Mouse (Mus musculus): ENCODE measurements around the gene Plppr4. TPM values are rescaled to one million over a fixed set of nuclear protein-coding genes. Genes with fewer than 3 reads are reported as not detected.

The Plppr4 gene
- total RNA-seq (2012; rRNA removed) (not detected in 2 replicates), total RNA-seq (2014; rRNA removed) (not detected in 2 replicates), polyA plus RNA-seq (2012; ENCODE audit: insufficient read length, low read depth) (not detected in 2 replicates)

DNA sequence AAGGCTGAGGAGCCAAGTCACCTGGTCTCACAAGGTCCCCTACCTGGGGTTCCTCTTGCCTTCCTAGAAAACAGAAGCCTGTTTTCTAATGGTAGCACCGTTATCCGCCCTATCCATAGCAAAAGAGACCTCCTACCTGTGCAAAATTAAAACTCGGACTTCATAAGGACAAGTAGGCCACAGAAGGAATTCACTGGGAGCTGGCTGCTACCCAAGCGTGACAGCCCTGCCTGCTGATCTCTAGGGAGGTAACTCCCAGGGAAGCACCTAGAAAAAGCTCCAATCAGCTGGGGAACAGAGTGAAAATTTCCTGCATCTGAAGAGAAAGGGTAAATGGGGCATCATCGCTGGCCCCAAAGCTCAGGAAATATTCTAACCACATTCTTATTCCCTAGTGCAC is at the start of gene Plppr4:
Gene Plppr4 (minus strand): TSS at position 349 of the 400 bp plus-strand sequence.
- dilution Hi-C loops (cut with MboI; ENCODE audit: extremely low pct_ligation_motif_present, extremely low pct_unique_long_range_greater_than_20kb, low sequenced_read_pairs) (no loop called here), in situ Hi-C loops (cut with MboI; ENCODE audit: low pct_ligation_motif_present, low pct_unique_long_range_greater_than_20kb, low sequenced_read_pairs) (no loop called here)
- Histone ChIP-seq H3K4me2 (ENCODE audit: insufficient read depth, low read depth, poor library complexity, severe bottlenecking) (no peak within 1 kb of the TSS), H3K27me3 (replicated peaks) (no peaks in the 10 kb centered on the region), H3K9ac (ENCODE audit: insufficient read depth, low read depth) (no peak within 1 kb of the TSS), H3K36me3 (replicated peaks in 1 of 2; ENCODE audit: control insufficient read depth in 1 of 2, insufficient read depth in 1 of 2, low read length in 1 of 2) (no peaks in the 10 kb centered on the region), H3K27ac (ENCODE audit: insufficient read depth, low read depth) (no peak within 1 kb of the TSS), H3K4me3 (replicated peaks in 1 of 3; ENCODE audit: low read depth in 2 of 3, low read length in 2 of 3, poor library complexity in 1 of 3) (no peak within 1 kb of the TSS), H3K4me1 (ENCODE audit: control insufficient read depth in 1 of 2, insufficient read depth in 2 of 2) (peaks cover 2 to 20% of the 10 kb centered on the region in 2 experiments; a peak in 2 of 4 replicates), H3K79me2 (replicated peaks; ENCODE audit: control insufficient read depth, extremely low read depth, insufficient read depth, poor library complexity, severe bottlenecking) (no peaks in the 10 kb centered on the region), H3K9me3 (replicated peaks; ENCODE audit: low read length) (no peaks in the 10 kb centered on the region)
- no peak for TF ChIP-seq TBP (conservative IDR thresholded peaks at IDR 0.05; ENCODE audit: low read depth, low read length)
- TF ChIP-seq E2F4 (IDR thresholded peaks at IDR 0.05; ENCODE audit: insufficient replicate concordance, low read depth, low read length): no peak
- TF ChIP-seq JUN (IDR thresholded peaks at IDR 0.05; ENCODE audit: insufficient read depth, low read depth, low read length): no peak
- no peak for TF ChIP-seq HCFC1 (IDR thresholded peaks at IDR 0.05; ENCODE audit: low read depth, low read length)
- no peak for TF ChIP-seq CHD1 (IDR thresholded peaks at IDR 0.05; ENCODE audit: low read depth, low read length)
- no peak for TF ChIP-seq SMC3 (IDR thresholded peaks at IDR 0.05; ENCODE audit: low read depth, low read length)
- no peak for DNase-seq (ENCODE audit: extremely low read depth)

GRCm38 (mm10) chr3:117405821-117406220 is 45.1 kb upstream of the Plppr4 start:
- Histone ChIP-seq H3K4me1 (ENCODE audit: control insufficient read depth in 1 of 2, insufficient read depth in 2 of 2) (no peaks in the 10 kb centered on the region), H3K9me3 (replicated peaks; ENCODE audit: low read length) (no peaks in the 10 kb centered on the region), H3K9ac (ENCODE audit: insufficient read depth, low read depth) (no peak overlapping the region), H3K4me3 (replicated peaks in 1 of 3; ENCODE audit: low read depth in 2 of 3, low read length in 2 of 3, poor library complexity in 1 of 3) (no peak overlapping the region), H3K27me3 (replicated peaks) (no peaks in the 10 kb centered on the region), H3K79me2 (replicated peaks; ENCODE audit: control insufficient read depth, extremely low read depth, insufficient read depth, poor library complexity, severe bottlenecking) (no peaks in the 10 kb centered on the region), H3K27ac (ENCODE audit: insufficient read depth, low read depth) (no peak overlapping the region), H3K36me3 (replicated peaks in 1 of 2; ENCODE audit: control insufficient read depth in 1 of 2, insufficient read depth in 1 of 2, low read length in 1 of 2) (no peaks in the 10 kb centered on the region), H3K4me2 (ENCODE audit: insufficient read depth, low read depth, poor library complexity, severe bottlenecking) (no peak overlapping the region)
- dilution Hi-C loops (cut with MboI; ENCODE audit: extremely low pct_ligation_motif_present, extremely low pct_unique_long_range_greater_than_20kb, low sequenced_read_pairs): no loop called here
- no peak for DNase-seq (ENCODE audit: extremely low read depth)
- in situ Hi-C loops (cut with MboI; ENCODE audit: low pct_ligation_motif_present, low pct_unique_long_range_greater_than_20kb, low sequenced_read_pairs): no loop called here
- no peak for TF ChIP-seq PAX5 (IDR thresholded peaks at IDR 0.05; ENCODE audit: low read length)
- TF ChIP-seq MAFK (IDR thresholded peaks at IDR 0.05; ENCODE audit: insufficient replicate concordance, low read length): no peak
- no peak for TF ChIP-seq CTCF (conservative IDR thresholded peaks at IDR 0.05 in 1 of 2, IDR thresholded peaks at IDR 0.05 in 1 of 2; ENCODE audit: low read depth in 2 of 2, low read length in 2 of 2)
- TF ChIP-seq ZMIZ1 (IDR thresholded peaks at IDR 0.05; ENCODE audit: low read depth, low read length): no peak

GRCm38 (mm10) chr3:117403740-117404139 is 43.1 kb upstream of the Plppr4 start:
- H3K4me3 ChIP-seq (replicated peaks in 1 of 3; ENCODE audit: low read depth in 2 of 3, low read length in 2 of 3, poor library complexity in 1 of 3): no peak overlapping the region
- H3K79me2 ChIP-seq (replicated peaks; ENCODE audit: control insufficient read depth, extremely low read depth, insufficient read depth, poor library complexity, severe bottlenecking): no peaks in the 10 kb centered on the region
- TF ChIP-seq USF1 (IDR thresholded peaks at IDR 0.05; ENCODE audit: low read depth, low read length): no peak
- no peaks in the 10 kb centered on the region for H3K36me3 ChIP-seq (replicated peaks in 1 of 2; ENCODE audit: control insufficient read depth in 1 of 2, insufficient read depth in 1 of 2, low read length in 1 of 2)
- H3K9me3 ChIP-seq (replicated peaks; ENCODE audit: low read length): no peaks in the 10 kb centered on the region
- no peaks in the 10 kb centered on the region for H3K4me1 ChIP-seq (ENCODE audit: control insufficient read depth in 1 of 2, insufficient read depth in 2 of 2)
- H3K27ac ChIP-seq (ENCODE audit: insufficient read depth, low read depth): no peak overlapping the region
- no peak overlapping the region for H3K4me2 ChIP-seq (ENCODE audit: insufficient read depth, low read depth, poor library complexity, severe bottlenecking)
- in situ Hi-C loops (cut with MboI; ENCODE audit: low pct_ligation_motif_present, low pct_unique_long_range_greater_than_20kb, low sequenced_read_pairs): no loop called here
- dilution Hi-C loops (cut with MboI; ENCODE audit: extremely low pct_ligation_motif_present, extremely low pct_unique_long_range_greater_than_20kb, low sequenced_read_pairs): no loop called here
- no peaks in the 10 kb centered on the region for H3K27me3 ChIP-seq (replicated peaks)
- no peak for DNase-seq (ENCODE audit: extremely low read depth)
- H3K9ac ChIP-seq (ENCODE audit: insufficient read depth, low read depth): no peak overlapping the region
